Mouse (Mus musculus): Measurements from ENCODE around the gene Tff2.

The Tff2 gene

DNA sequence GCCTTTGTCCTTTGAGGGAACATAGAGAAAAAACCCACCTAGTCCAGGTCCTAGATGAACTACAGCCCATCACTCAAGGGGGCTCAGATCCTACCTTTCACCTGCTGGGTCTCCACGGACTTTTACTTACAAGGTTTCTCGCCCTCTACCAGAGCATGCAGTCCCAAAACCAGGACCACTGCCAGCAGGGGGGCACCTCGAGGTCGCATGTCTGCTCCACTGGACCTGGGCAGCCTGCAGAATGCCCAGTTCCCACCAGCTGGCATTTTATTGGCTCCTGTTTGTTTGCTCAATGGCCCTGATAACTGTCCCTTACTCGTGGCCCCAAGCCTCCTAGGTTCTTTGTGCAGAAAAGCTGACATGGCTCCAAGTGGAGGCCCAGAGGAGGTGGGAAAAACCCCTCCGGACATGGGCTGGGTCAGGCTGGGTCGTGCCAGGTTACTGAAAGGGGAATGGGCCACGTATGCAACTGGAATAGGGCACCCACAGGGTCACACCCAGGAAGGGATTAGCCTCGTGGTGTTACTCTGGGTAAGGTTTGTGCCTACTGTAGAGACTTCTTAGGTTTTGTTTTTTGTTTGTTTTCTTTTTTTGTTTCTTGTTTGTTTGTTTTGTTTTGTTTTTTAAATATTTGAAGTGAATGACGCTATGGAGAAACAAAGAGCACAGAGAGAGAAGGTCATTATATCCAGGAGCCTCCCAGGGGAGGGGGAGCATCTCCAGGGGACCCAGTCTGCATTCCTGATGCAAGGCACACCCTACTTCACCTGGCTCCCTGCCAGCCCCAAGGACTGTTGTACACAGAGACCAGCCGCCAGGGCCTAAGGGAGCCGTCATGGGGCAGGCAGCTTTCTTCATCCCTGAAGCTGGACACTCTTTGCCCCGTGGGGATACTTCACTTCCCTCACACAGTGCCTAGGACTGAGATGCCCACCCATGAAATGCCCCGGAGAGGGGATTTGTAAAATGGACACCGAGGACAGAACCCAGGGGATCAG is at the start of gene Tff2:
TSS of gene Tff2 (minus strand) at position 243 of the 998 bp plus-strand sequence.
- no peak for DNase-seq

DNA sequence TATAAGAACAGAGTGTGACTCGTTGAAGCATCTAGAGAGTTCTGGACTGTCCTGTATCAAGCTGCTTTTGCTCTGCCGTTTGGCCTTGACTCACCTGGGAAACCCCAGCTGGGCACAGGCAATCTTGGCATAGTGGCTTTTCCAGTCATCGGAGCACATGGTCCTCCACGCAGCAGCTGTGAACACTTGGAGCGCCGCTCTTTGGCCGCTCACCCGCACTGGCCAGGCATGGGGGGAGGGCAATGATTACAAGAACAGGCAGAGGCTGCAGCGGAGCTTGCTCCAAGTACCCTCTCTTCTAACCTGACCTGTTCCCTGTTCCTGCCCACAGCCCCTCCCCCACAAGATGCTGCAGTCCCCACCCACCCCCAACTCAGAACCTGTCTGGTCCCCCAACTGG is 49.3 kb upstream of the Tff2 start:
- no peak for DNase-seq

DNA sequence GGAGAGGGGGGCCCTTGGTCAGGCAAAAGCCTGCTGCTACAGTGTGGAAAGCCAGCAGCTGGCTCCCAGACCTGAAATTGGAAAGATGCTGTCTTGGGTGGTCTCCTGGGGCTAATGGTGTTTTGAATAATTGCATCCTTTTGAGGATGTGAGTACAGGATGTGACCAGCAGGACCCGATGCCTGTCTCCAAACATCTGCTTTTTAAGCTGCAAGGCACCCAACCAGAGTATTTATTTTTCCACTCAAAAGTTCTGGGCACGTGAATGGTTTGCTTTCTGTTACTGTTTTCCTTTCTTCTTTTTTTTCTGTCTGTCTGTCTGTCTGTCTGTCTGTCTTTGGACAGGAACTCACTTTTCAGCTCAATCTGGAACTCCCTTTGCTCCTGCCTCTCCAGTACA is 48.6 kb upstream of the Tff2 start:
- DNase-seq, result no peak

DNA sequence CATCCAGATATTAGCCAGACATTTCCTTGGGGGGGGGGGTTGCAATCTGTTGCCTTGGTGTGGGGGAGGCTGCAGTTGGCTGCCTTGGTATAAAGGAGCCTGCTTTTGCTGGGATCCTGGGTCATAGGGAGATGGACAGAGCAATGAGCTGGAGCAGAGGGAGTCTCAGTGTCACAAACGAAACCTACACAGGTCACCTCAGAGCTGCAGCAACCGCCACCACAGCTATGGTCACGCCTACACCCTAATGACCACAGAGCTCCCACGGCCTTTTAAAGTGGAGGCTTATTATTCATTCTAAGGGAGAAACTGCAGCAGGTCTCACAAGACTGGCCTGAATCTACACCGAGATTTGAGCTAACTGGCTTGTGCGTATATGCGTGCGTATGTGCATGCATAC is 47.7 kb upstream of the Tff2 start:
- DNase-seq, result no peak

DNA sequence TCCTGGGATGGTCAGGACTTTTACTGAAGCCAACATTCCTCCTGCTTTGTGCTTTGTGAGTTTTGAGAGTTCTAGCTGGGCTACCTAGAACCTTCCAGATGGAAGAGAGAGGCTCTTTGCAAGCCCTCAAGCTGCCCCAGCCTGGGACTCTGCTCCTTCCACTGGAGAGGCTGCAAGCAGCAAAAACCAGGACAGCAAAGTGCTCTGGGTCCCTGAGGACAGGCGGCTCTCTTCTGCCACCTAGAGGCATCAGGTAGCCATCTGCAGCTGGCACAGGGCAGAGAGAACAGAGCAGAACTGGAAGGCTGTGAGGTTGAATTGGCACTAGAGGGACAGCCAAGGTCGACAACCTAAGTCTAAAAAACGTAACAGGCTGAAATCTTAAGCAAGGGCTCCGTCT is 43.3 kb upstream of the Tff2 start:
- DNase-seq, result peak; percentile 88

DNA sequence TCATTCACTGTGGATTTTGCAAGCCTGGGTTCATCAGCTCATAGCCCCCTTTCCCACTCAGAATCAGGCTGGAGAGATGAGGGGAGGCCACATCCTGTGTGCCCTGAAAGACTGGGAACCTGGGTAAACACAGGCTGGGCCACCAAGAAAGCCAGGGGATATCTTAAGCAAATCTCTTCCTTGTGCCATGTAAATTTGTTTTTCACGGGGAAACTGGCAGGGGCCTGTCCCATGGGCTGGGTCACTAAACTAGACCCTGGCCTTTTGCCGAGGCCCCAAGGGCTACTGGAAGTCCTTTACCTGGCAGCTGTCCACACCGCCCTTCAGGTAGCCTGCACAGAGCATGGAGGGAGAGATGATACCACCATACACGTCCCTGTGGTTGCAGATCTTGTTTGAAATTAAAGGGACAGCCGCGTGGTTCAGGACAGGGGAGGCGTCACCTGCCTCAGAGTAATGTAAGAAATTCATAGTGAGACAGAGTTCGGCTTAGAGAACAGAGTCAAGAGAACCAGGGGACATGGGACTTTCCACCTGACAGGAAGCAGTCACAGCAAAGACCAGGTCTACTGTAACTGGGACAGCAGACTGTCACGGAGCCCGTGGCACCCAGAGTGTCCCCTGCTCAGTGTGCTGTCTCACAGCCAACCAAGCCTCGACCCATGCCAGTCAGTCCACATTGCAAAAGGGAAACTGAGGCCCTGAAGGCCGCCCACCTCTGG is 40.3 kb upstream of the Tff2 start:
- DNase-seq, result peak; percentile 55

DNA sequence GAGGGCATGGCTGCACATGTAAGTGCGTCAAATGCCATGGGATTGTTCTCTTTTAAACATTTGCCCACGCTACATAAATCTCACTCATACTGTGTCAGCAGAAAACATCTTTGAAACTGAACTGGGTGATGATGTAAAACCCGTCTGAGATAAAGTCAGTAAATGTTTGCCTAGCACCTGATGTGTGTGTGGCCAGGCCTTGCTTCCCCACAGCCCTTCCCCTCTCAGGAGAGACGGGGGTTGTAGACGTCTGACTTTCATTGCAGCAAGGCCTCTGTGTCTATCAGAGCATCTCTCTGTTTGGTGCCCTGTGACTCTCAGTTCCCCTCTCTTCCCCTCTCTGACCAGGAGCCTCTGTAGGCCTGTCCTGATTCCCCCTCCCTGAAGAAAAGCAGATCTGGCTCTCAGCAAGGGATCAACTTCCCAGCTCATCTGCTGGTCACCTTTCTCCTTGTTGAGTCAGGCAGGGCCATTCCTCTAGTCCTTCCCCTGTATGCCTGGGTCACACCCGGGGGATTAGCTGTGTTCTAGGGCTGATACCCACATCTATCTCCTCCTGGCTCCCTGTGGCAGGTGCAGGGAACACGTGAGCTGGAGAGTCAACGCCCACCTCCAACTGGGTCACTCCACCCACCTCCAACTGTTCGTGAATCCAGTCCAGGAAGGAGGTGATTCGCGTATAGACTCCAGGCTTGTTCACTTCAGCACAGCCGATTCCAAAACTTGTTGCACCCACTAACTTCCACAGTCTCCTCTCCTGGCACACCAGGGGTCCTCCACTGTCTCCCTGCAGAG is 39.3 kb upstream of the Tff2 start:
- peak; percentile 63 for DNase-seq

DNA sequence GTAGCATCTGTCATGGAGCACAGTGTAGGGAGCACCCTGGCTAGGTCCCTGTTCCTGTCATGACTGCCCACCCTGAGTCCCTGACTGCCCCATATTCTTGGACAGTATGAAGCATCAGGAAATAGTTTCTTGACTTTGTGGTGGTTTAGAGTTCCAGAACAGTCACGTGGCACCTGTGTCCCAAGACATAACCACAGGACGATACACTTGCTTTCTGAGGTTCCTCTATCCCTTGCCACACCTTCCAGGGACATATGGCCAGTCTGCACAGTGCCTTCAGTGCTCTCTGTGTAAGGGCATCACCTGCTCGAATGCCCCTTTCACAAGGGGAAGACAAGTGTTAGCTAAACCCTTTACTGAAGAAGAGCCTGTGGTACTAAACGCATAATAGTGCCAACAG is 37.4 kb upstream of the Tff2 start:
- DNase-seq, result no peak

DNA sequence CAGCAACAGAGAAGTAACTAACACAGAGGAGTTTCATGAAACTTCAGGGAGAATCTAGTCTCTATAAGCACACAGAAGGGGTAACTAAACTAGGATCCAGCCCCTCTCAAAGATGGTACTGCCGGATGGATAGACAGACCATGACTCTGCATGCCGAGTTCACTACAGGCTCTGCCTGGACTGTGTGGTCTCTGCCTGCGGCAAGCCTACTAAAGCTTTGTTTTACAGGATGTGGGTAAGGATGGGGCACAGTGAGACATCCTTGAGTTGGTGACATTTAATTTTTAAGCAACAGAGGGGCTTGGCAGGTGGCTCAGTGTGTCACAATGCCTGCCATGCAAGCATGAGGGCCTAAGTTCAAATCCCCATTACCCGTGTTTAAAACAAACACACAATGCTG is 32.2 kb upstream of the Tff2 start:
- DNase-seq, result peak; percentile 57

DNA sequence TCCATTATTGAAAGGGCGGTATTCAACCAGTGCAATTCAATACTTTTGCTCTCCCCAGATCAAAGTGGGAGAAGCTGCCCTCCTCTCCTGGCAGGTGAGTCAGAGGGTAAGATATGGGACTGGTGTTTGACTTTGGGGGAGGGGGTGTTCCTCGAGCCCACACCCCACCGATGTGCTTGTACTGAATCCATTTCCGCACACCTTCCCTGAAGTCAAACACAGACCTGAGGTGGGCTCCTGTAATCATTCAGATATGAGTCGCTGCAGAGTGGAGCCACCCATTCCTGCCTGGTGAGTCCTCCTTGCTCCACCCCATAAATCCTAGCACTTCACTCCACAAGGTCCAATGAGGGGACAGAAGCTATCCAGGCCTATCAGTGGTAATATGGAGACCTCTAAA is 25.7 kb upstream of the Tff2 start:
- DNase-seq, result no peak

DNA sequence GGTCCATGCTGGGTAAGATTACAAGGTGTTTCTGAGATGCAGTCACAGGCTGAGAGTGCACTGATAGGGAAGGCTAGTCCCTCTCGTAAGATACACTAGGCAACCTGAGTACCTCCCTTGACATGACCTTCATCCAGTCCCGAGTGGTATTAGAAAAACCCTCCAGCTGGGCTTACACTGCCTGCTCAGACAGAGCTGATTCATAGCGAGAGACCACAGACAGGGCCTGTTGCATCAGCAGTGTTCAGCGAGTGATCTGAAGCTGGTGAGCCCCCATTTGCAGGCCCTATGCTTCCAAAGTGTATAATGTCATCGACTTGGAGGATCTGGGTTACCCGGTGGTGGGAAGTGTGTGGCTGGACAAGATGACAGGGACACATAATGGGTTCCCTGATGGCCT is 21.0 kb upstream of the Tff2 start, which contains the start of gene Tff1:
TSS of gene Tff1 (minus strand) at position 151 of the 400 bp plus-strand sequence.
- DNase-seq, result no peak

DNA sequence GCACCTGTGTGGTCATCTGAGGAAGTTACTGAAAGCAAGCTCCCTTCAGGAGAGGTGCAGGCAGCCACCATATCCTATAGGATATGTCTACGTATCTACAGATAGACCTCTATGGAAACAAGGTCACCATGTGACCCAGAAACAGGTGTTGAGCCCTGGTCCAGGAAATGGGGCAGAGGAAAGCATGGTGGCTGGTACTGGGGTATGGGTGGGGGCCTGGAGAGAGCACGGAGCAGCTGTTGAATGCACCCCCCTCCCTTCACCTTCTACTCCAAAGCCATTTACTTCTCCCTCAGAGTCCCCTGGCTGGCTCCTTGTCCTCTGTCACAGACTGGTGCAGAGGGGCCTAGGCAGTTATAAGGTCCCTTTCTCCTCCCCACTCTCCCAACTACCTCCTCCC is 19.7 kb upstream of the Tff2 start:
- DNase-seq, result peak; percentile 75

DNA sequence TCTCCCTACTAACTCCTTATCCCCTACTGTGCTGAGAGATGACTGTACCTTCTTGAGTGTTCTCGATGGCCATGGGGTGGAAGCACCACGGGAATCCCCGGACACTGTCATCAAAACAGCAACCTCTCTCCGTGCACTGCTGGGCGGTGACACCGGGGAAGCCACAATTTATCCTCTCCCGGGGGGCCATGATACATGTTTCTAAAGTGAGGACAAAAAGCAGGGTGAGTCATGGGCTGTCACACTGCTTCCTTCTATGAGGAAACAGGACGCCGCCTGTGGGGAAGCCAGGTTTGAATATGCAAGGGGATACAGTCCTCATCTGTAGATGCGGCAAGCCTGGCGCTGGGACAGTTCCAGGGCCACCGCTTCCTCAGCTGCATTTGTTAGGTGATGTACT is 18.5 kb upstream of the Tff2 start:
- peak; percentile 48 for DNase-seq

DNA sequence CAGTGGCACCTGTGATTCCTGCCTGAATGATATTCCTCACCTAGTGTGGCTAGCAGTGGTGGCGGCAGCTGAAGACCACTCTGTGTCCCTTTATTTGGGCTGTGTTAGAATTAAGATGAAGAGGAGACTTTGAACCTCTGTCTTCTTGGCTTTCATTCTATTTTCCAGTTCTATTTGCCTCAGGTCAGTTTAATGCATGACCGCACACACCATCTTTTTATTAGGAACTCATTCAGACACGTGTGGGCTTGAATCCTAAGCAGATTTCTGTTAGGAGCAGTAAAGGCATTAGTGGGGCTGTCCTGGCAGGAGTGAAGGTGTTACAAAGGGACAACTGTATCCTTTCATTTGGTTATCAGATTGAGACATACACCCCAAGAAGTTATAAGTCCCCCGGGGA is 16.2 kb upstream of the Tff2 start:
- no peak for DNase-seq

DNA sequence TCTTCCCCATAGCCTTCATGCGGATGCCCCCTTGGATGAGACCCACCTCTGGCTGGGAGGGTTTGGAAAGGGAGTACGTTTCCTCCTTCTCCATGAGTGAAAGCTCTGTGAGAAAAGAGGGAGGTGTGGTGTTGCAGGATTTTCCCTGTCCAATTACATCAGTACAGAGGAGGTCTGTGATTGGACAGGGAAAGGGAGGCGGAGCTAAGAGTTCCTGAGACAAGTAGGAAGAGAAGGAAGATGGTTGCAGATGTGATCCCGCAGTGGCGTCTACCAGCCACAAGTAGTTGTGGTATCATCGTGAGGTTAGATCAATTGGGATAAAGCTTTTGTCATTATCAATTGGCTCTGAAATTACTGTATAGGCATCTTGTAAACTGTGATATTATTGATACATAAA is 13.8 kb upstream of the Tff2 start:
- no peak for DNase-seq

DNA sequence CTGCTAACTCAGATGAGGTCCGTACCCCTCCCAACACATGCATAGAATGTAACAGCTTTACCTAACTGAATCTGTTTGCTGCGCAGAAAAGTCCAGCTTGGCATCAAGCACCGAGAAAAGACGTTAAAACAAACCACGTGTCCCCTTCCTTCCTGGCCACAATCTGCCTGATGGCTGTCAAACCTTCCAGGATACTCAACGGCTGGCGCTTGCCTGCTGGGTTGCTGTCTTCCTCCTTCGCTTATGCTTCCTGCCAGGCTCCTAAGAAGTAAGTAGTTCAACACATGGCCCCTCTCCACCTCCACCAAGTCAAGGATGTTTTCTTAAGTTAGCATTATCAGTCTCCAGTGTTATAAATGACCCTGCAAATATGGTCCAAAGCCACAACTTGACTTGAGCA is 9.7 kb upstream of the Tff2 start:
- DNase-seq, result peak; percentile 48

DNA sequence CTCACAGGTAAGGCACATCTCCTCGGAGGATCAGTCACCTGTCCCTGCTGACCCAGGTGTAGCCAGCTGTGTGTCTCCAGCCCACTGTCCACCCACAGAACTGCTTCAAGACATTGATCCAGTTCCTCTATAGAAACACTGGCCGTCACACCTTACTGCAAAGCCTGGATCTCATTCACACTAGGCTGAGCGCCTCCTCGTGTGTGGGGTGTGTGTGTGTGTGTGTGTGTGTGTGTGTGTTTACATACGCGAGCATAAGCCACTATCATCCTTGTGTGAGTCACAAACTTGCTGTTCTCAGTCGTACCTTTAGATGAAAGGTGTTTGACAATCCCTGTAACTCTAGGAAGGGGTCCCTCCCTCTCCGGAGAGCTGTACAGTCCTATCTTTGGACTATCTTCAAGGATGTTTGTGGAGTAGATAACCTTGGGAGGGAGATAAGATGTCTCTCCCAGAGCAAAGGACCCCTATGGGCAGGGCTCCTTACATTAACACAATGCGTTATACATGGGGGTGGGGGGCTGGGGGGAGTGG is 9.0 kb upstream of the Tff2 start:
- DNase-seq, result no peak

DNA sequence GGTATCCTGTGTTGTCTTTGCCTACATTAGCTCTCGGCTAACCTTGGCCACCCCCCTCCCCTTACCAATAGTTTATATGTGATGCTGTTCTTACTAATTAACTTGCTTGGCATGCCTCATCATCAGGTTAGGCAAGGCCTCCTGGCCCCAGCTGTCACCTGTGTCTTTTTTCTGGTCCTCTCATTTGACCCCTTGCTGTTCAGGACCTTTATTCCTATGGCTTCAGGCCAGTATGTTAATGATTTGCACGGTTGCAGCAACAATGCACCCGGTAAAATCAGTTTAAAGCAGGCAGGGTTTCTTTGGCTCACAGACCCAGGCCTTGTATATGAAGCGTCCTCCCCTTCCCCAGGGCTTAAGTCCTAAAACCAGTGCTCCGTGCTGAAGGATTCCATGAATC is 8.4 kb upstream of the Tff2 start:
- no peak for DNase-seq

DNA sequence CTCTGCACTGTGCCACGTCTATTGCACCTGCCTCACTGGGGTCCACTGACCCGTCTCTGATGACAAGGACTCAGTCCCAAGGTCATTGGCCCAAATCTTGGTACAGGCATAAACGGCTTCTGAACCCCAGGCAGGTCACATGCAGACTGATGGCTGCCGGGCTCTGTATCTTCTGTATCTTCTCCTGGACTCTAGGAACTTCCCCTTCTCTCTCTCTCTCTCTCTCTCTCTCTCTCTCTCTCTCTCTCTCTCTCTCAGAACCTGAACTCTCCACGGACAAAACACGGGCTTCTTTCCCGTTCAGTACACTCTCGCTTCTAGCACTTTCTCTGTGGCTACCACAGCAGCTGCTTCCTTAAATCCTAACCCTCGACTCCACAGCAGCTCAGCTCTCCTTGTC is 1.9 kb upstream of the Tff2 start:
- DNase-seq, result no peak

DNA sequence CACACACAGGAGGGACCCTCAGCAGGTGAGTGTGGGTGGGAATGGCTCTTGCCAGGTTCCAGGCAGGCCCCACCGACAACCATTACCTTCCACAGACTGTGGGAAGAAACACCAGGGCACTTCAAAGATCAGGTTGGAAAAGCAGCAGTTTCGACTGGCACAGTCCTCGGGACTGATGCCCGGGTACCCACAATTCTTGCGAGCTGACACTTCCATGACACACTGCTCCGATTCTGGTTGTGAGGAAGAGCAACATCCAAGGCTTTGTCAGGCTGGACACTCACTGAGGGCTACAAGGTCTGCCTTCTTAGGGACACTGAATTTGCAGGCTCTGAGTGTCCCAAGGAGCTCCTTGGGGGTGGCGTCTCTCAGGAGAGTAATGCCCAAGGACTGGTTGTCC is 2.0 kb downstream of the Tff2 start:
- DNase-seq, result no peak

DNA sequence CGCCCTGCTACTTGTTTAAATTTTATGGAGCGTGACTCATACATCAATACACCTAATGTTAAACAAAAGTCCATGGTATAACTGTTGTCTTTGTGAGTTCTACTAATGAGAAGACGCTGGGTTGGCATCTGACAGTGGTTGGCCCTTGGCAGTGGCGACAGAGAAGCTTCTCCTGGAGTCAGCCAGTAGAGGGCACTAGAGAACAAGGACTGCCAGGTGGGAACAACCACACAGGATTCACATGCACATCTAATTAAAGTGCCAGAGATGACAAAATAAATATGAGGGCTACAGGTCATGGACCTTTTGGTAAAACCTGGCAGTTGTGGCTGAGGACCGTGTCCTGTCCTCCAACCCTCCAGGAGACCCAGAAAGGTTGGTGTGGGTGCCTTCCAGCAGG is 5.7 kb downstream of the Tff2 start:
- DNase-seq, result peak; percentile 78

DNA sequence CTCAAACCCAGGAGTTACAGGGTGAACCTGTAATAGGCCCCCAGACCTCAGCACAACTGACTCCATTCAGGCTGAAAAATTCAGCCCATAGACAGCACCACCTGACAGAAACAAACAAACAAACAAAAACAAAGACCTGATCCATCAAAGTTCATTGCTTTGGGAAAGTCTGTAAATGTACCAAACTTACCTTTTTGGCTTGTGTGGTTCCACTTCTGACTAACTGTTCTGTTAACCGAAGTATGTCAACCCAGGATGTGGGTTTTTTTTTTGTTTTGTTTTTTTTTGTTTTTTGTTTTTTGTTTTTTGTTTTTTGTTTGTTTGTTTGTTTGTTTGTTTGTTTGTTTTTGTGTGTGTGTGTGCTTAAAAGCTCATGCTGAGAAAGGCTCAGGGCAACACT is 7.3 kb downstream of the Tff2 start:
- no peak for DNase-seq

DNA sequence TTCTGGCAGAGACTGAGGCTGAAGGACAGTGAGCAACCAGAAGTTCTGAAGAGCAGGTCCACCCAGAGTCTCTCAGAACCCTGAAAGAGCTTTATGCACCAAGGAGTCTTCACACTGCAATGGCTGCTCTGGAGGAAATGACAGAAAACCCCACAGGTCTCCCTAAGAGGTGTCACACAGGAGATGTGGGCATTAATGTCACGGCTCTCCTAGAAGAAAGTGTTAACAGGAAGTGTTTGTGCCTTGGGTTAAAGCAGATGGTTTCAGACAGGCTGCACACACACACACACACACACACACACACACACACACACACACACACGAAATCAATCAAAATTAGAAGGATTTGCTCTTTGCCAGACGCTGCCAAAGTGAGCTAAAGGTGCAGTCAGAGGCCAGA is 7.8 kb downstream of the Tff2 start:
- DNase-seq, result no peak

Measured in thymus, postnatal 4 days (tissue).